9 mouse cellular contexts compared by ENCODE assay signal in the genomic region with DNA sequence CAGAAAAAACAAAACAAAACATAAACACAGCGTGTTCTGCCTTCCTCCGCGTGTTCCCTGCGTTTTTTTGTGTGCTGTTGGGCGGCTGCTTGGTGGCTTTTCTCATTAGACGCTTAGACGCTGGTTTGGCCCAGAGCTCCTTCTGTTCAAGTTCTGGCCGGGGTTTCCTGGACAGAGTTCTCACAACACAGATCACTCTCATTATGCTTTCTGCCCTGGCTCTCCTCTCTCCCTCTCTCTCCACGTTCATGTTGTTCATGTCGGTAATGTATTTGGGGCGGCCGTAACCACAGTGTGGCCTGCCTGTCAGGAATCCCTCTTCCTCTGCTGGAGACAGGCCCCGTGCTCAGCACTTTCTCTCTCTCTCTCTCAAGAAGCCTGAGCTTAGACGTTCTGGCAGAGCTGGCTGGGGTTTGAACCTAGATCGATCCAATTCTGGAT. TPM values are rescaled to one million over a fixed set of nuclear protein-coding genes. Genes with fewer than 3 reads are reported as not detected.
DNase-seq lines count a peak whose midpoint lies in the region; ATAC-seq and TF ChIP-seq lines count a peak whose summit lies in the region.
"Had no signal": no experiment of that assay in that cellular context is flagged by ENCODE, and none has a peak within 500 bp of the region (broad histone marks: within the 10 kb centered on the region; RNA-seq: fewer than 3 reads in every experiment).

No protein-coding gene starts in this region.

- DNase-seq in layer of hippocampus, adult 2 months (ENCODE audit: low spot score in 2 of 2): no peak
- no peak for DNase-seq in layer of hippocampus, adult 9-11 months
- no peak for DNase-seq in natural killer cell, adult 2 months (ENCODE audit: low spot score in 2 of 2)
- DNase-seq in left cerebral cortex, adult 11 months (ENCODE audit: low spot score): no peak

- WGBS in forebrain, embryonic 12.5 days: 48% methylated on average over 15 of the region's 15 CpGs
- WGBS in hindbrain, embryonic 16.5 days: 29% methylated on average over 15 of the region's 15 CpGs
- WGBS in liver, embryonic 15.5 days (ENCODE audit: insufficient replicate concordance): 17% methylated on average over 15 of the region's 15 CpGs

- H3K36me3 ChIP-seq in forebrain, embryonic 12.5 days (replicated peaks): no peaks in the 10 kb centered on the region
- H3K36me3 ChIP-seq in hindbrain, embryonic 16.5 days (ENCODE audit: control insufficient read depth, insufficient read depth, low read length): no peaks in the 10 kb centered on the region
- no peaks in the 10 kb centered on the region for H3K36me3 ChIP-seq in liver, embryonic 15.5 days (replicated peaks)

- peak overlapping the region; percentile 94 for H3K4me3 ChIP-seq in layer of hippocampus, adult 2 months
- H3K4me3 ChIP-seq in forebrain, embryonic 12.5 days (replicated peaks): no peak overlapping the region
- H3K4me3 ChIP-seq in hindbrain, embryonic 16.5 days (ENCODE audit: low read length): peak overlapping the region; percentile 92; the same call in 1 of the 2 replicates
- peak overlapping the region; percentile 80 for H3K4me3 ChIP-seq in liver, embryonic 15.5 days (replicated peaks)

- peak overlapping the region; percentile 87 for H3K27ac ChIP-seq in layer of hippocampus, adult 2 months
- H3K27ac ChIP-seq in forebrain, embryonic 12.5 days: 0 out of 2 replicates have a peak overlapping the region, but pooled peaks have one; percentile 2
- H3K27ac ChIP-seq in hindbrain, embryonic 16.5 days (ENCODE audit: low read depth, low read length): peak overlapping the region; percentile 59
- H3K27ac ChIP-seq in liver, embryonic 15.5 days (replicated peaks): peak overlapping the region; percentile 39; the same call in 1 of the 2 replicates

- H3K9me3 ChIP-seq in forebrain, embryonic 12.5 days: no peaks in the 10 kb centered on the region
- no peaks in the 10 kb centered on the region for H3K9me3 ChIP-seq in hindbrain, embryonic 16.5 days (ENCODE audit: control insufficient read depth, low read length)
- H3K9me3 ChIP-seq in liver, embryonic 15.5 days (replicated peaks): no peaks in the 10 kb centered on the region

- peaks cover 9% of the 10 kb centered on the region; the same call in 1 of the 2 replicates for H3K27me3 ChIP-seq in forebrain, embryonic 12.5 days
- no peaks in the 10 kb centered on the region for H3K27me3 ChIP-seq in hindbrain, embryonic 16.5 days (replicated peaks; ENCODE audit: control insufficient read depth, insufficient read depth, low read length)
- peaks cover 8% of the 10 kb centered on the region for H3K27me3 ChIP-seq in liver, embryonic 15.5 days

- no peak for TF ChIP-seq CTCF in layer of hippocampus, adult 2 months (conservative IDR thresholded peaks at IDR 0.05)

- H3K9ac ChIP-seq in forebrain, embryonic 12.5 days: 0 out of 2 replicates have a peak overlapping the region, but pooled peaks have one; percentile 33
- H3K9ac ChIP-seq in hindbrain, embryonic 16.5 days (ENCODE audit: low read depth, low read length): 0 out of 2 replicates have a peak overlapping the region, but pooled peaks have one; percentile 8
- 0 out of 2 replicates have a peak overlapping the region, but pooled peaks have one; percentile 35 for H3K9ac ChIP-seq in liver, embryonic 15.5 days

- peak overlapping the region; percentile 82; the same call in 1 of the 2 replicates for H3K4me2 ChIP-seq in forebrain, embryonic 12.5 days
- peak overlapping the region; percentile 72 for H3K4me2 ChIP-seq in hindbrain, embryonic 16.5 days (ENCODE audit: low read length)
- peak overlapping the region; percentile 99 for H3K4me2 ChIP-seq in liver, embryonic 15.5 days

- ATAC-seq in forebrain, embryonic 12.5 days (ENCODE audit: low FRiP score): no peak
- ATAC-seq in hindbrain, embryonic 16.5 days: no peak
- ATAC-seq in liver, embryonic 15.5 days (ENCODE audit: insufficient read depth): no peak
- no peak for ATAC-seq in megakaryocyte-erythroid progenitor cell, adult 5-6 weeks (replicated peaks; ENCODE audit: low FRiP score, low TSS enrichment, poor library complexity, severe bottlenecking)

- H3K4me1 ChIP-seq in forebrain, embryonic 12.5 days: peaks cover 38% of the 10 kb centered on the region
- peaks cover 32% of the 10 kb centered on the region for H3K4me1 ChIP-seq in hindbrain, embryonic 16.5 days (ENCODE audit: control insufficient read depth, insufficient read depth, low read depth, low read length)
- H3K4me1 ChIP-seq in liver, embryonic 15.5 days (replicated peaks): peaks cover 76% of the 10 kb centered on the region

RNA-seq across cellular contexts. Expression of gene Pxn, which starts 2.9 kb away (rescaled TPM):
- total RNA-seq in layer of hippocampus, adult 2 months (2021): 10 to 100 TPM; 40.8 to 47.3 TPM
- 24.6 and 25.3 TPM in 2 replicates for polyA plus RNA-seq in forebrain, embryonic 12.5 days (2016; fragmentation: Nextera tagmentation; extraction: Ambion mirVana)
- 19.1 and 23.9 TPM in 2 replicates for polyA plus RNA-seq in hindbrain, embryonic 16.5 days (2015; fragmentation: Nextera tagmentation; extraction: Ambion mirVana)
- polyA plus RNA-seq in liver, embryonic 15.5 days (2015; fragmentation: Nextera tagmentation; extraction: Ambion mirVana): 15.2 and 16.8 TPM in 2 replicates
- 31.8 and 34.0 TPM in 2 replicates for total RNA-seq in megakaryocyte-erythroid progenitor cell, adult 5-6 weeks (2014; fragmentation: Nextera tagmentation)
- total RNA-seq in megakaryocyte-erythroid progenitor cell, adult 5-6 weeks (2017): 36.1 and 47.5 TPM in 2 replicates

RNA-seq across cellular contexts. Expression of gene Sirt4, which starts 24.8 kb away (rescaled TPM):
- 10 to 100 TPM; 37.8 to 56.5 TPM for total RNA-seq in layer of hippocampus, adult 2 months (2021)
- 20.0 and 23.2 TPM in 2 replicates for polyA plus RNA-seq in forebrain, embryonic 12.5 days (2016; fragmentation: Nextera tagmentation; extraction: Ambion mirVana)
- polyA plus RNA-seq in hindbrain, embryonic 16.5 days (2015; fragmentation: Nextera tagmentation; extraction: Ambion mirVana): 24.8 and 26.8 TPM in 2 replicates
- 6.0 and 6.1 TPM in 2 replicates for polyA plus RNA-seq in liver, embryonic 15.5 days (2015; fragmentation: Nextera tagmentation; extraction: Ambion mirVana)
- 10.7 and 20.4 TPM in 2 replicates for total RNA-seq in megakaryocyte-erythroid progenitor cell, adult 5-6 weeks (2014; fragmentation: Nextera tagmentation)
- total RNA-seq in megakaryocyte-erythroid progenitor cell, adult 5-6 weeks (2017): 3.4 and 7.2 TPM in 2 replicates

RNA-seq across cellular contexts. Expression of gene Pla2g1b, which starts 43.3 kb away (rescaled TPM):
- not detected for total RNA-seq in layer of hippocampus, adult 2 months (2021)
- not detected in 2 replicates for polyA plus RNA-seq in forebrain, embryonic 12.5 days (2016; fragmentation: Nextera tagmentation; extraction: Ambion mirVana)
- not detected in 2 replicates for polyA plus RNA-seq in hindbrain, embryonic 16.5 days (2015; fragmentation: Nextera tagmentation; extraction: Ambion mirVana)
- polyA plus RNA-seq in liver, embryonic 15.5 days (2015; fragmentation: Nextera tagmentation; extraction: Ambion mirVana): not detected in 2 replicates
- not detected in 2 replicates for total RNA-seq in megakaryocyte-erythroid progenitor cell, adult 5-6 weeks (2014; fragmentation: Nextera tagmentation)
- total RNA-seq in megakaryocyte-erythroid progenitor cell, adult 5-6 weeks (2017): not detected in 2 replicates
- total RNA-seq: layer of hippocampus, adult 18-20 months had no signal

RNA-seq across cellular contexts. Expression of gene Rplp0, which starts 49.9 kb away (rescaled TPM):
- 100 to 1,000 TPM; 225 to 234 TPM for total RNA-seq in layer of hippocampus, adult 2 months (2021)
- 860 and 944 TPM in 2 replicates for polyA plus RNA-seq in forebrain, embryonic 12.5 days (2016; fragmentation: Nextera tagmentation; extraction: Ambion mirVana)
- polyA plus RNA-seq in hindbrain, embryonic 16.5 days (2015; fragmentation: Nextera tagmentation; extraction: Ambion mirVana): 814 and 834 TPM in 2 replicates
- polyA plus RNA-seq in liver, embryonic 15.5 days (2015; fragmentation: Nextera tagmentation; extraction: Ambion mirVana): 1,028 and 1,078 TPM in 2 replicates
- total RNA-seq in megakaryocyte-erythroid progenitor cell, adult 5-6 weeks (2014; fragmentation: Nextera tagmentation): 2,668 and 3,132 TPM in 2 replicates
- 1,591 and 2,082 TPM in 2 replicates for total RNA-seq in megakaryocyte-erythroid progenitor cell, adult 5-6 weeks (2017)

RNA-seq across cellular contexts. Expression of gene Gcn1l1, which starts 55.7 kb away (rescaled TPM):
- 10 to 100 TPM; 74.5 to 76.7 TPM for total RNA-seq in layer of hippocampus, adult 2 months (2021)
- 60.4 and 67.4 TPM in 2 replicates for polyA plus RNA-seq in forebrain, embryonic 12.5 days (2016; fragmentation: Nextera tagmentation; extraction: Ambion mirVana)
- polyA plus RNA-seq in hindbrain, embryonic 16.5 days (2015; fragmentation: Nextera tagmentation; extraction: Ambion mirVana): 32.2 and 39.3 TPM in 2 replicates
- polyA plus RNA-seq in liver, embryonic 15.5 days (2015; fragmentation: Nextera tagmentation; extraction: Ambion mirVana): 15.0 and 17.3 TPM in 2 replicates
- 66.1 and 67.0 TPM in 2 replicates for total RNA-seq in megakaryocyte-erythroid progenitor cell, adult 5-6 weeks (2014; fragmentation: Nextera tagmentation)
- 31.2 and 54.2 TPM in 2 replicates for total RNA-seq in megakaryocyte-erythroid progenitor cell, adult 5-6 weeks (2017)

Comparison
In these comparisons a context has a peak if more than half of its experiments do, and no peak if none do; other contexts are left out.
1. H3K27ac ChIP-seq: peak in every context shown above with its lines; median percentile 87 in layer of hippocampus, adult 2 months; 59 in hindbrain, embryonic 16.5 days; 39 in liver, embryonic 15.5 days; 2 in forebrain, embryonic 12.5 days.